Mouse (Mus musculus) cerebellum, adult 11-12 months (tissue): ENCODE data around the gene Kcnd3.

Experiments
- DNase-seq: peaks from one replicate; pipeline ENCODE4 v3.0.0; 2022

Kcnd3 gene

GRCm38 (mm10) chr3:105530363-105531130 is 78.4 kb downstream of the Kcnd3 start:
- DNase-seq, result no peak

DNA sequence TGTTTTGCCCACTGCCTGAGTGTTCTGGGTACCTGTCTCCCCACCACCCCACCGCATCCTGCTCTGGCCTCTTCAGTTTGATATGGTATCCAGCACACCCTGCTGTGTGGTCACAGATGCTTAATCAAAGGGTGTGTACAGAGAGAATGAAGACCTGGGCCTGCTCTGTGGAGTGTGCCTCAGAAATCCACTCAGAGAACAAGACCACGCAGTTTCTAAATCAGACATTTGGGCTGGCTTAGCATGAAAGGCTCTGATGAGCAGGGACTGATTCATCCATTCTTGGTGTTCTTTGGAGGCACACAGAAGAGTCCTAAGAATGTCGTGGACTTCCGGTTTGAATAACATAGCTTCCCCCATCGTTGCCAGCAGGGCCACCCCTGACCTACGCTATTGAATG is 86.3 kb downstream of the Kcnd3 start:
- no peak for DNase-seq

DNA sequence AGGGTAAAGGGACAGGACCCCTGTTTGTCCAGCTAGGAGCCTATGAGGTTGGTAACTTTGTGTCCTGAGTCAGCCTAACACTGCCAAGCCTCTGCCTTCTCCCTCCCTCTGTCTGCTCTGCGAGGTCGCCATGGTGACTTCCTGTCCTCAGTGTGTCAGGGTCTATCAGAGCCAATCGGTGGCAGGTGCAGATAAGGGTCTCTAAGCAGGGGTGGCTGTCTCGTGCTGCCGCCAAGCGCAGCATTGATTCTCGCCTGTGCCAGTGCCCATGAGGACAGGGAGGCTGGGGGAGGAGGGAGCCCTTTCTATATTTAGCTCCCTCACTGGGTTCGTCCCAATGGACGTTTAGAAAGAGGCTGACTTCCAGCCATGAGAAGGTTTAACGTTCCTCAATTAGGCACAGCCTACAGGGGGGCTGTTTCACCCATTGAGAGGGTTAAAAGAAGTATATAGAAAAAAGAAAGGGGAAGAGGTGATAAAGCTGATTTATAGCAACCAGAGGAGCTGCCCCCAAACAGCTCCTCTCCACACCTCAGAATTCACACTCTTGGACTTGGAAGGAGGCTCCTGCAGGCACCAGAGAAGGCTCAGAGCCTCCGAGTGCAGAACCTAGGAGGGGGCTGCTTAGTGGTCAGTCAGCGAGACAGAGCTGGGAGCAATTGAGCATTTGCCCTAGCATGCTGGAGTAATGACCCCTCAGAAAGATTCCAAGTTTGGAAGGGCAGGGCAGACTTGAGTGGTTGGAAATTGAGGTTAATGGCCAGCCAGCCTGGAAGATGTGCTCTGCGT is 86.9 kb downstream of the Kcnd3 start:
- DNase-seq, result no peak

- peak; percentile 1 for DNase-seq
Measured at GRCm38 (mm10) chr3:105542741-105543140, 90.6 kb downstream of the Kcnd3 start.

- DNase-seq, result no peak
Measured at GRCm38 (mm10) chr3:105544106-105544505, 92.0 kb downstream of the Kcnd3 start.

GRCm38 (mm10) chr3:105546611-105547071 is 94.5 kb downstream of the Kcnd3 start:
- no peak for DNase-seq

DNA sequence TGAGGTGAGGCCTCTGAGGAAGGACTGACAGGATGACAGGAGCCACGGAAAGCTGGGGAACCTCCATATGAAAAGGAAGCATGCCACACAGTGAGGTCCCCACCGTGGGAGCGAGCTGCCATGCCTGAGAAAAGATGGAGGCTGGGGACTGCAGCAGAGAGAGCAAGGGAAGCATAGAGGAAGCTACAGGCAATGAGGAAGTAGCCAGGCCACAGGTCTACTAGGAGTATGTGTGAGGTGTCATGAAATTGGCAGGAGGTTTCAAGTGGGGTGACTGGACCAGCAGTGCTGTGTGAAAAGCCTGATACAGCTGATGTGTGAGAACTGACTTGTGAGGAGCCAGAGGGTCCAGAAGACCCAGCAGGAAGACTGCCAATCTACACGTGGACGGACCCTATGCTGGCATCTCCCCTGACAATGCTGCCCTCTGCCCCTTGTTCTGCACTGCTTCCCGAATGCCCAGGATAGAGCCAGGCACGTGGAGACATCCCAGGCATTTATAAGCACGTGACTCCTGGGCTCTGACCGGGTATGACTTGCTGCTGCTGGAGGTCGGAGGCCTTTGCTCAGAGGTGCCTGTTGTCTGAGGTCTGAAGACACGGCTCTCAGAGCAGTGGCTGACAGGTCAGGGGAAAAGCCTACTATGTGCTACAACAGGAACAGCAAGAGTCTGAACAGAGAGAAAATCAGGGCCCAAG is 96.1 kb downstream of the Kcnd3 start:
- DNase-seq, result no peak

- DNase-seq, result no peak
Measured at GRCm38 (mm10) chr3:105559456-105559855, 107.3 kb downstream of the Kcnd3 start.

DNA sequence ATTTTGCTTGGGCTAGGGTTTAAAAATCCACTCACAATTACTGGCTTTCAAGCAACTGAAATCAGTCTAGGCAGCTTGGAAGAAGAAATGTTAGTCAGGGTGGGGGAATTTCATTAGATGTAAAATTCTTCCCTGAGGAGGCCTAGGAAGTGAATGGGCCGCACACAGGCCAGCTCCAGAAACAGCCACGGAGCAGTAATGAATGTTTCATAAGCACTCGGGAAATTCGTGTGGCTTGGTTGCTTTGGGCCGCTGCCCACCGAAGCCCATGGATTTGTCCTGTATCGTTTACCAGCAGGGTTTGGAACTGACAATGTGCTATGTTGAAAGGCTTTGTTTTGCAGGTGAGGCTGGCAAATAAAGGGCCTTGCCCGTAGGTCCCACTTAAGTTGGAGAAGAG is 114.8 kb downstream of the Kcnd3 start:
- DNase-seq, result no peak

GRCm38 (mm10) chr3:105567472-105567871 is 115.3 kb downstream of the Kcnd3 start:
- DNase-seq, result no peak

- no peak for DNase-seq
Measured at GRCm38 (mm10) chr3:105568403-105568802, 116.3 kb downstream of the Kcnd3 start.

DNA sequence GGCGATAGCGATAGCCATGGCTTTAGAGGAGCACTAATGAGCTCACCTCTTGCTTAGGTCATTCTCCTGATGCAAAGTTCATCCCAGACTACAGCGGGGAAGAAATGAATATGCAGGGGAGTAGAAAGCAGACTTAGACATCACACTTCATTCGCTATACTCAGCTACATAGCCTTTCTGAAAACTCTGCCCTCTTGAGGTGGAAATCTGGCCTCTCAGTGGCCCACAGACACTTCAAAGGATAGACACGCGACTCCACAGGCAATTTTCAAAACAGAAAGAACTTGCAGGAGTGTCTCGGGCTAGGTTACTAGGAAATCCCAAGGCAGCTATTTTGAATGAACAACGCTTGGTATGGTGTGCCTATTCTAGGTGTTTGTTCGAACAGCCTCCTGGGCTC is 116.7 kb downstream of the Kcnd3 start:
- no peak for DNase-seq

- DNase-seq, result no peak
Measured at GRCm38 (mm10) chr3:105569310-105569752, 117.2 kb downstream of the Kcnd3 start.

GRCm38 (mm10) chr3:105569950-105570349 is 117.8 kb downstream of the Kcnd3 start:
- DNase-seq, result no peak

GRCm38 (mm10) chr3:105570818-105571217 is 118.7 kb downstream of the Kcnd3 start:
- DNase-seq, result no peak

DNA sequence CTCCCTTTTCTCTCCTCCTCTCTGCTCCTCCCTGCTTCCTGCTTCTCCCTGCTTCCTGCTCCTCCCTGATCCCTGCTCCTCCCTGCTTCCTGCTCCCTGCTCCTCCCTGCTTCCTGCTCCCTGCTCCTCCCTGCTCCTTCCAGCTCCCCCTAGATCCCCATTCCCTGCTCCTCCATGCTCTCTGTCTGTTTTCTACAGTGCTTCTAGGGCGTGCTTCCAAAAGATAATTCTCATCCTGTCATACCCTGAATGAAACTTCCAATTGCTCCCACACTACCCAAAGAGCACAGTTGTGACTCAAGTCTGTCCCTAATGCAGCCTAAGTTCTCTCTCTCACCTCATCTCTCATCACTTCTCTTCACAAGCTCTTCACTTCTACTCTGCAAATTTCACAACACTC is 119.8 kb downstream of the Kcnd3 start:
- DNase-seq, result no peak

GRCm38 (mm10) chr3:105573156-105573555 is 121.0 kb downstream of the Kcnd3 start:
- DNase-seq, result no peak

- no peak for DNase-seq
Measured at GRCm38 (mm10) chr3:105578320-105578719, 126.2 kb downstream of the Kcnd3 start.

DNA sequence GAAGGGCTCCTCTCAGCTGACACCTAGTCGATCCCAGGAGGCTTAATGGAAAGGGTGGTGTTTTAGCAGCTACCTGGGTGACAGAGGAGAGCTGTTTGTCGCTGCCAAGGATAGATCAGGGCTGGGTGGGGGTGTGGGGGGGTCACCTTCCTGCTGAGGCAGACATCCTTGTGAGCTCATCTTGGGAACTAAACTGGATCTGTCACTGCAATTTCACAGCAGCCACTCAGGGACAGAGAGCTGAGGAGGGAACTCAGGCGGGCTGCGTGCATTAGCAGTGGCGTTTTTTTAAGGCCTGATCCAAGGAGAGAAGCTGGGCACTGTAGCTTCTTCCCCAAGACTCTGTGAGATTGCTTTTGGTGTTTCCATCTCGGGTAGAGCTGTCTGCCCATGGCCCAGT is 129.0 kb downstream of the Kcnd3 start:
- DNase-seq, result no peak

GRCm38 (mm10) chr3:105585734-105586159 is 133.6 kb downstream of the Kcnd3 start:
- no peak for DNase-seq

- DNase-seq, result no peak
Measured at GRCm38 (mm10) chr3:105590056-105590672, 138.0 kb downstream of the Kcnd3 start.

DNA sequence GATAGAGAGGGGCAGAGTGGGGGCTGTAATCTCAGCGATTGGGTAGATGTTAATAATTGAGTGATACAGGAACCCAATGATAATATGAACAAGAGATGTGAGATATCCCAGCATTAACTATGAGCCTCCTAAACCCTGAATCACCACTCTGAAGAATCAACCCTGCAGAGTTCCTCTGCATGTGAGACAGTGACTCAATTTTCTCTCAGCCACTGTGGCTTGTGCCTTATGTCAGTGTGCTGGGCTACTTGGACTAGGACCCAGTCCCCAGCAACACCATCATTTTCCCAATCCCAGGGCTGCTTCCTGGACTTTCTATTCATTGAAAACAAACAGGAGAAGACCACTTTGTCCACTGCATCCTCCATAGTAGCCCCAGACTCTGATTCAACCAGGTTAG is 139.6 kb downstream of the Kcnd3 start:
- no peak for DNase-seq

DNA sequence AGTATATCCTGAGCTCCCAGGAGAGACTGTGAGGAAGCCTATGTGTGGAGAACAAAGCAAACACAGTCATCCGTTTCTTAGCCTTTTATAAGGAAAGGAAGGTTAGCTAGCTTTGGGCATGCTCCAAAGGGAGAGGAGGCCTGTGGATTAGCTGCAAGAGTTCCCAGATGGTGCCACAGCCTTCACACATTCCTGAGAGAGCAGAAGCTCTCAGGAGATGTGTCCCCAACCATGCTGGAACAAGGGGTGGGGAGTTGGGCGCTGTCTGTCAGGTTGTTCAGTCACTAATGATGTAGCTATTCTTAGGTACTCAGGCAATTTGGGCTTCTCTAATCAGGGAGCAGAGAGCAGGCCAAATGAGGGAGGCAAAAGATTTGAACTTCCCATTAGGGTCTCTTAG is 140.1 kb downstream of the Kcnd3 start:
- peak; percentile 40 for DNase-seq
